Mouse (Mus musculus): ENCODE measurements around the gene Tubgcp2. TPM values are rescaled to one million over a fixed set of nuclear protein-coding genes. Genes with fewer than 3 reads are reported as not detected.

The Tubgcp2 gene
- total RNA-seq, 2 experiments from 2014 or later = 17.8 to 29.7 TPM

DNA sequence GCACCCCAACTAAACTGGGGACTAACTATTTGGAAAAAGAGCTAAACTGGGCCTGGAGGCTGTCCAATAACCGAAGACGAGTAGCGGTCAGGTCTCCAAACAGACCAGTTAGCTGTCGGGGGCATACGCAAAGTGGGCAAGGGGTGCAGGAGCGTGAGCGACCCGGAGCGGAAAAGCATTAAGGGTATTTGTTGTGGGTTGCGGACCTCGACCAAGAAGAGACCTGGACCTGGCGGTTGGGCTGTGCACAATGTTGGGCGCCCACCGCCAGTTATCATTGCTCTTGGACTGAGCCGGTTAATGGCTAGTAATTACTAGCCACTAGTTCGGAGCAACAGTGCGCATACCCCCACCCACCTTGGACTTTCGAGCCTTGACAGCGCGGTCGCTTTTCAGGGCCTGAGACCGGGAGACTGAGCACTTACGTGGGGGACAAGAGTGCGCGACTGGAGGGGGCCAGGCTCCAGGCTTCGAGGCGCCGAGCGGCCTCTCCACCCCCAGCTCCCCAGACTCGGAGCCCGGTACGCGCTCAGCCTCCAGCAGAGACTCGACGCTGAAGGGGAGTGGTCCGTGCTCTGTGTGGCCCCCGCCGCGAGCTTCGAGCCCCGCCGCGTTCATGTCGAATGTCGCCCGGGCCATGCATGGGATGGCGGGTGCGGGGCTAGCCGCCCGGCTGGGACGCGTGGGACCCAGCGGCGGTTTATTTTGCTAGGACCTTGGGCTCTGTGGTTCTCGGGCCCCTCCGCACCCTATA, 12.1 kb upstream of the Tubgcp2 start, which contains the start of gene Msx3:
Msx3 (minus strand) TSS at position 729 of the 754 bp plus-strand sequence.
- ATAC-seq (ENCODE audit: poor library complexity, severe bottlenecking) = no peak

DNA sequence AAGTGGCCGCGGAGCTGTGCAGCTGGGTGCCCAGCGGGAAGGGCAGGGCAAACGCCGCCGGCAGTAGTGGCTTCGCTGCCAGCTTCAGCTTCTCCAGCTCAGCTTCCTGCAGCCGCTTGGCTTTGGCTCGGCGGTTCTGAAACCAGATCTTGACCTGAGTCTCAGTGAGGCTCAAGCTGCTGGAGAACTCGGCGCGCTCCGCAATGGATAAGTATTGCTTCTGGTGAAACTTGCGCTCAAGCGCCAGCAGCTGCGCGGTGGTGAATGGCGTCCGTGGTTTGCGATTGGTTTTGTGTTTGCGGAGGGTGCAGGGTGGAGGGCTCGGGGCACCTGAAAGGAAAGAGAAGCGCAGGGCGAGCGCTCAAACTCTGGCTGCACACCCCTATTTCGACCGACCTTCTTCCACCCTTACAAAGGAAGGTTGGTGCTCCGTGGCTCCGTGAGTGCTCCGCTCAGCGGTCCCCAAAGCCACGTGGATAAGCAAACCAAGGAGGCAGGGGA, 11.4 kb upstream of the Tubgcp2 start:
- no peak for ATAC-seq (ENCODE audit: poor library complexity, severe bottlenecking)

DNA sequence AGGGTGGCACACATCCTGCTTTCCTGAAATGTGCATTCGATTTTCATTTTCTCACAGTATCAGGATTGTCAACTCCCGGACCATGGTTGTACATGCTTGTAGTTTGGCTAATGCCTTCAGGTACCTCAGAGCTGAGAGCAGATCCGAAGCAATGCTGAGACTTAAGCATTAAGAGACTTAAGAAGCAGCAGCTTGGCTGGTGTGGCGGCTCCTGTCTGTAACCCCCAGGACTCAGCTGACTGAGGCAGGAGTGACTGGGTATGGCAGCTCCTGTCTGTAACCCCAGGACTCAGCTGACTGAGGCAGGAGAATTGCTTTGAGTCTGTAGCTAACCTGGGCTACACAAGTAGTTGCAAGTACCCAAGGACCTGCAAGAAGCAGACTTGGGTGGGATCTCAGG, 9.1 kb upstream of the Tubgcp2 start:
- ATAC-seq (ENCODE audit: poor library complexity, severe bottlenecking) = no peak

DNA sequence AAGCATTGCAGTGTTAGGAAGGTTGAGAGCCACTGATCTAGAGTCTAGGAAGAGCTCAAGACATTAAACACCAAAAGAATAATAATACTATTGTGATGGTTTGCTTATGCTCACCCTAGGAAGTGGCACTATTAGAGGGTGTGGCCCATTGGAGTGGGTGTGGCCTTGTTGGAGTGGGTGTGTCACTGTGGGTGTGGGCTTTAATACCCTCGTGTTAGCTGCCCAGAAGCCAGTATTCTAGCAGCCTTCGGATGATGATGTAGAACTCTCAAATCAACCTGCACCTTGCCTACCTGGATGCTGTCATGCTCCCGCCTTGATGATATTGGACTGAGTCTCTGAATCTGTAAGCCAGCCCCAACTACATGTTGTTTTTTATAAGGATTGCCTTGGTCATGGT, 6.3 kb upstream of the Tubgcp2 start:
- ATAC-seq (ENCODE audit: poor library complexity, severe bottlenecking) = no peak

DNA sequence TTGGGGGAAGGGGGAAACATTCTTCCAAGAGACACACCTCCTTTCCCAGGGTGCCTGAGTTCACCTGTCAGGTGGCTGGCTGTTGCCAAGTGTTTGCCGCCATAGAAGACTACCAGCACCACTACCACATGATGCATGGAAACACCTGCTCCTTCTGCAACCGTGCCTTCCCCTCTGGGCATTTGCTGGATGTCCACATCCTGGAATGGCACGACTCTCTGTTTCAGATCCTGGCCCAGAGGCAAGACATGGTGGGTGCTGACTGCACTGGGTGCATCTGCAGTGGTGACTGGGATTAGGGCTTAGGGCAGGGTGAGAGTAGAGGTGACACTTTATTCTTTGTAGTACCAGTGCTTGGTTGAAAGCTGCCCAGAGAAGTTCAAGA, 694 bp upstream of the Tubgcp2 start:
- no peak for ATAC-seq (ENCODE audit: poor library complexity, severe bottlenecking)

DNA sequence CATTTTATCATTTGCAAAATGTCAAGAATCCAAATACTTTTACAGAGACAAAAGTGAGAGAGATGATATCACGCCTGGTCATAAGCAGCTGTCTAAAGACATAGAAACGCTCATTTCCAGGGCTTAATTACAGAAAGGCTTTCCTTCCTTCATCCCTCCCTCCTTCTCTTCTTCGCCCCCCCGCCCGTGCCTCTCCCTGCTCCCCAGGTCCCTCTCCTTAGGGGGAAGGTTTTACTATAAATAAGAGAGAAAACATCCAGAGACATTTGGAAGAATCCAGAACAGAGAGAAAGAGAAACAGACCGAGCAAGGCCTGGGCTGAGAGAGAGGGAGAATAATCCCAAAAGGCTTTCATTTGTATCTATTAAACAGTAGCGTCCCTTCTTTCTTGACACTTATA, 1.0 kb downstream of the Tubgcp2 start:
- ATAC-seq (ENCODE audit: poor library complexity, severe bottlenecking) = no peak

DNA sequence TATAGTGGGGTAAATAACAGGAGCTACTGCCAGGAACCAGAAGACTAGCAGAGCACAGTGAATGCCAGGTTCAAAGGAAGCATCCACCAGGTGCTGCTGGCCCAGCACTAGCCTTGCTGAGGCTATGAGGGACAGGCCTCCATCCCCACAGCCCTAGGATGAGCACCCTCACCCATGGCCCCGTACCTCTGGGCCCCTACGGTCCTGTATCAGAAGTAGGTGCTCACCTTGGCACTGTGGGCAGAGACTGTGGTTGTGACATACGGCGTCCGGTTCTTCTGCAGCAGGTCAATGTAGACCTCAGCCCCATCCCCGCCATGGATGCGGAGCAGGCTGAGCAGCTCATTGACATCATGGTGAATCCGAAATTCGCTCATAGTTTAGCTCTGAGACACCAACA, 3.1 kb downstream of the Tubgcp2 start:
- ATAC-seq (ENCODE audit: poor library complexity, severe bottlenecking) = no peak

DNA sequence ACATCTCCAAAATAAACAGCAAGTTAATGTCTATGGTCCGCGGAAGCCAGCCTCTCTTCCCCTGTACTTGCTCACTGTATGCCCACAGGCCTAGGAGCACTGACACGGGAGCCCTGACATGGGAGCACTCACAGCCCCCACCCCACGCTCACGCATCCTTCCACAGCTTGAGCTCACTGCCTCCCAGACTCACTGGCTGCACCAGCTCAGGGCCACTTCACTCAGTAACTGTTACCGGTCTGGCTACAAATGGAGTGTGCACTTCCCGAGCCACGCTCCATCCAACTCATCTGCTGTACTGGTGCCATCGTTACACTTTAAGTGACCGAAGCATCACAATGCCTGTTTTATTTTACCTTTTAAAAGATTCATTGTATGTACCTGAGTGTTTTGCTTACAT, 4.1 kb downstream of the Tubgcp2 start:
- ATAC-seq (ENCODE audit: poor library complexity, severe bottlenecking) = no peak

DNA sequence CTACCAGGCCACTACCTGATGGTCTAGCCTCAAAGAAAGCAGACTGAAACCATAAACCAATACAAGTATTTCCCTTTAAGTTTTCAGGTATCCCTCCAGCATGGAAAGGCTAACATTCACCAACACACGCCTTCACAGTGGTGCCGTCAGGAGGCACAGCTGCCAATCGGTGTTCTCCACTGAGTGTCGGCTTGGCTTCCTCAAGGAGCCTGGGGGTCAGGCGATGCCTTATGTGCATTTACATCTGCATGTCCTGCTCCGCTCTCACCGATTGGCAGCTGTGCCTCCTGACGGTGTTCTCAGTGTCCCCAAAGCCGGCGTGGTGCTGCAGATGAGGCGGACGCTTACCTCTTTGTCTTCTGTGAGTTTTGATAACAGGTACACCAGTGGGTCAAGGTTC, 4.7 kb downstream of the Tubgcp2 start:
- ATAC-seq (ENCODE audit: poor library complexity, severe bottlenecking) = no peak

DNA sequence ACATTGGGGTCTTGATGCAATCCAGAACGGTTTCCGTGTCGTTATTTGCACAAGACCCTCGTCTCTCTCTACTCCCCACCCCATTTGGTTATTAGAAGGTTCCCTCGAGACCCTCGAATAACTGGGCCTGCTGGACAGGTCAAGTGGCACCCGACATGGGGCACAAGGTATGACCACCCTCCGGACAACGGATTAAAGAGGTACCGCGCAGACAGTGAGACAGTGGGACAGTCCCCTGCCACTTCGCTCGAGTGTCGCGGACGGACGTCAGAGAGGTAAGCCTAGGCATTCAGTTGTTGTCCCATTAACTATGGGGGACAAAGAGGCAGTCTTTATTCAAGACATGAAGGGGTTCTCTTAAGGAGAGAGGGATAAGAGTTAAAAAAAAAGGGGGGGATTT, 25.1 kb downstream of the Tubgcp2 start:
- ATAC-seq (ENCODE audit: poor library complexity, severe bottlenecking) = no peak

DNA sequence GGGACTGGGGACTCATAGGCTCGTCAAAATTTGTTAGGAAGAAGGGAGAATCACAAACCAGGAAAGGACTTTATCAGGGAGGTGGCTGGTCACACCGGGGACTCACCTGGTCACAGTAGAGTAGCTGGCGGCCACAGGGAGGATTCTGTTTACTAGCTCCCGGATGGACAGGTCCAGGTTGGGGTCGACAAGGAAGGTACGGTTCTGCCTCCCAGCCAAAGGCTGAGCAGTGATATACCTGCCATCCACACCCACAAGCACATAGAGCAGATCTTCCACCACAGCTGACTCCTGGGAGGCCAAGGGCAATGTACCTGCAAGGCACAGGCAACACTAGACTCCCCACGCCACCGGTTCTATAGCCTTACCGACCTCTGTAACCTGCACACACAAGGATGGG, 28.7 kb downstream of the Tubgcp2 start:
- no peak for ATAC-seq (ENCODE audit: poor library complexity, severe bottlenecking)

DNA sequence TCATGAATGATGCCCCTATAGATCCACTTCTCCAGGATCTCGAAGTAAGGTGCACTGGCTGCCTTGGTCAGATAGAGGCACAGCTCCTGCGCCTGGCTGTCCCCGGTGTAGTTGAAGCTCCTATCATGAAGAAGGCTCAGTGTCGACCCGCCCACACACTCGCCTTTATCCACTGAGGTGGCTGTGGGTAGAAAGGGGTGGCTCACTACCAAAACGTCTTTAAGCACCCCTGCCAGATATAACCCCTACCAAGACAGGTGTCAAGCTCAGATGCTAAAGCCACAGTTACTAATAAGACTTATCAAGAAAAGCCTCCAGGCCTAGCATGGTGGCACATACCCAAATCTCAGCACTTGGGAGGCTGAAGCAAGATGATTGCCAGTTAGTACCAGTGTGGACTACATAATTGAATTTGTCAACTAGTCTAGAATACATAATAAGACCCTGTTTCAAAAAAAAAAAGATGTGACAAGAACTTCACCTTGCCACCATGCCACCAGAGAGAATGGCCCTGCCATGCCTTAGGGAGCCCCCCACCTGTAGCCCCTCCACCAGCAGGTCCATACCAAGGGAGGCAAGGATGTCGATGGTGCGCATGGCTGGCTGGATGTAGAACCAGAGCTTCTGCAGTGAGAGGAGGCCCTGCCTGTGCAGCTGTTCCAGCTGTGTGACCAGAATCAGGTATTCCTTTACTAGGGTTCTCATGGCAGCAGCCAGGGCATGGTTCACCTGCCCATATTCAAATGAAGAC, 29.4 kb downstream of the Tubgcp2 start:
- no peak for ATAC-seq (ENCODE audit: poor library complexity, severe bottlenecking)

DNA sequence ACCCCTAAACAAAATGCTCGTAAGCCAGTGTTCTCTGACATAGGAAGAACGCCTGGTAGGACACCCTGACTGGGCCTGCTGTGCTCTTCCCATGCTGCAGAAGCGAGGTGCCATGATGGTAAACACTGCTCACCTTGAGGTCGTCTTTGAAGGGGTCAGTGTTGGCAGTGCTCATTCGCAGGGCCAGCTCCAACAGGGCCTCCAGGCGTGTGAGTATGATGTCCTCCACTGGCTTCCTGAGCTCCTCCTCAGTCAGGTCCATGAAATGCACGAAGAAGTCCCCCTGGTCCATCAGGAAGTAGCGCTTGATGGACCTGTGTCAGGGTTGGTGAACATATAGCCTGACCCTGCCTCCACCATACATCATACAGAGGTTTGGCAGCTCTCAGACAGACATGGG, 31.8 kb downstream of the Tubgcp2 start:
- no peak for ATAC-seq (ENCODE audit: poor library complexity, severe bottlenecking)

DNA sequence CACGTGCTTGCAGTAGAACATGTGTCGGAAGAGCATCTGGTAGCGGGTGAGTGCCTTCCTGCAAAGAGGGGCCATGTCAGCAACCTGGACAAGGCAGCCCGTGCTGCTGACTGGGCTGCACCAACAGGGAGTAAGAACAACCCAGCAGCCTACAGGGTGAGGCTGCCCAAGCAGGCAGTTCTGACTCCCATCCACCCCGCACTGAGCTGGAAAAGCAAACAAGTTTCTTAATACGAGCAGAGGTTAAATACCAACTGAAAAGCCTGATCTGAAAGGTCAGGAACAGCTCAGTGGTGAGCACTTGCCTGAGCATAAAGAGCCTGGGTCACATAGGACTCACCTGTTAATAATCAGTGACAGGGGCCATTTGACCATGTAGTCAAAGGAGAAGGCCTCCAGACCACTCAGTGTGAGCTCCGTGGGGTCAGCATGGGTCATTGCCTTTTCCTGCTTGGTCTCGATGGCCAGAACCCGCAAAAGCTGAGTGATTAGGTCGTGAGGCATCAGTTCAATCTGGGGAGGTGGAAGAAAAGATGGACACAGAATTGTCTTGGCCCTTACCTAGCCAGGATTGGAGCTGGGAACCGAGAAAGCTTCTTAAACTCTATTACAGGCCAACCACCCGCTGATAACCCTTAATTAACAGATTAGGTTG, 35.3 kb downstream of the Tubgcp2 start:
- no peak for ATAC-seq (ENCODE audit: poor library complexity, severe bottlenecking)

DNA sequence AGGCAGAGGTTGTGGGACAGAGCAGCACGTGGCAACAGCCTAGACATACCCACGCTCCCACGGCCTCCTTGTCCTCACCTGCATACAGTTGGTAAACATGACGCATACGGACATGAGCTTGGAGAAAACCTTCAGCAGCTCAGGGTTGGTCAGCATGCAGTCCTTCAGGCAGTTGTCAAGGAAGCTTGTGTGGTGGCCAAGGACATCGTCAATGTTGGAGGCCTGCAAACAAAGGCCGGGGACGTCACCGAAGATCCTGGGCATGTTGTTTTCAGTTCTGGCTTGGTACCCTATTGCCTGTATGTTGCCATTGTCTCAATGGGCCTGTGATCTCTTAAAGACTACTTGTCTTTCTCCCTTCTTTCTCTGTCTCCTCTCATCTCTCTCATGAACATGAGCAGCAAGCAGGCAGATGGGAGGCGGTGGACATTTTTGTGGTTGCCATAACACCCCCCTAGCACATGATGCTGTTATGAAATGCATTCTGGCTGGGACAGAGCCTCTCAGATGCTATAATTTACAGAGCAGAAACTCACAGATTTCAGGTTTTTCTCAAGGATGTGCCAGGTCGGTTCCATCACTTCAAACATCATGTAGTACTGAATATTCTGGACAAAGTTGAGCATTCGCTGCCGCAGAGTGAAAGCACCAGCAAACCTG, 37.6 kb downstream of the Tubgcp2 start:
- no peak for ATAC-seq (ENCODE audit: poor library complexity, severe bottlenecking)

DNA sequence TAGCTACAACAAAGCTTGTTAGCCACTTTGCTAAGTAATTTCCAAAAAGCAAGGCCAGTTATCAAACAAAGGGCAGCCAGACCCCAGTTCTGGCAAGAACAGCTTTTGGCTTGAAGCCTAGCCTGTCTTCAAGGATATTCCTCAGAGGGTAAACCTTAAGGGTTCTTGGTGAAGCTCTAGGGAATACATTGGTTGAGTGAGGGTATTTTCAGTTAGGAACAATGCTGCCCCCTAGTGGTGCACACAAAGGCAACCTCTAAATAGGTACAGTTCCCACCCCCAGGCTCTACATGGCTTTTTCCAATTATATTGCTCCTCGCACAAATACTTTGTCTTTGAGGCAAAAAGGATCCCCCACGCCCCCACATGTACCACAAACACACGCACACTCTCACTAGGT, 41.8 kb downstream of the Tubgcp2 start:
- ATAC-seq (ENCODE audit: poor library complexity, severe bottlenecking) = peak; percentile 40

DNA sequence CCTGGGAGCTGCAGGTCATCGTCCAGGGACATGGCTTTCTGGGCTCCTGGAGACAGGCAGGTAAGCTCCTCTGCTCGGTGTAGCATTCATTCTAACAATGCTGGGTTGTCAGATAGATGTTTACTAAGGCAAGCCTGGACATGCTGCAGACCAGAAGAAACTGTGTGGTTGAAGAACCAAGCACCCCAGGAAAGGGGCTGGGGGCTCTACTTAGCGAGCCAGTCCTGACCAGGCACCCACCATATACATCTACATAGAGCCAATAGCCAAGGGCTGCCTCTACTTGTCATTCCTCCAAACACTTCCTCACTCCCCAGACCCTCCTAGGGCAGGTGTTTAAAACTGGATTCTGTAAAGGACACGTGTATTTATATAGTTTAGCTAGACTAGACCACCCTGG, 42.3 kb downstream of the Tubgcp2 start:
- ATAC-seq (ENCODE audit: poor library complexity, severe bottlenecking) = no peak

DNA sequence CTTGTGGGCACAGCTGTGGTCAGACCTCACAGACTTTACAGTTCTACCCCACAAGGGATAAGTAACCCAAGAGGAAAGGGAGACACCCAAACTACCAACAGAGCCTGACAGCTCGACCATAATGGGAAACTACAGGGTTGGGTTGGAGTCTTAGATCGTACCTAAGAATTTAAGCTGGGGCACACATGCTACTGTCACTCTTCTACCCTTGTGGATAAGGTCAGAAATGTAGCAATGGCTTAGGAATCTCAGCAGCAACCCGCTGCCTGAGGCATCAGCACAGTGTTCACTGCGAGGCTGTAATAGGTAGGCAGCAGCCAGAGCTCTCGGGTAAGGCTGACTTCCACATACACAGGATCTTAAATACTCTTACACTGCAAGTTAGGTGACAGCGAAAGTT, 42.9 kb downstream of the Tubgcp2 start:
- ATAC-seq (ENCODE audit: poor library complexity, severe bottlenecking) = no peak

DNA sequence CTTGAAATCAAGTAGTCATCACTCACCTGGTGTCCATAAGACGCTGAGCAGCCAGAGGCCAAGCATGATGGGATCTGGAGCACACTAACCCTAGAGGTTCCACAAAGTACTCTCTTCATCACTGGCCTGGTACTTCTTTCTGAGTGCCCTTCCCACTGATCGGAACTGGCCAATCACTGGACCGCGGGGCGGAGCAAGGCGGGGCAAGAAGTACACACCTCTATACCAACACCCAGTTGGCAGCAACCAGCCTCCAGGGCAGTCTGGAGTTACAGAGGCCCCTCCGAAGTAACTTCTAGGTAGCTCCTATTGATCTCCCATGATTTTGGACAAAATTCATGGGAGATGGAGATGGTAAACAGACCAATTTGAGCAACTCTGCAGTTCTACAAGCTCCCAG, 44.1 kb downstream of the Tubgcp2 start, which contains the start of gene Adam8:
Adam8 (minus strand) TSS at position 157 of the 400 bp plus-strand sequence.
- ATAC-seq (ENCODE audit: poor library complexity, severe bottlenecking) = peak; percentile 83

DNA sequence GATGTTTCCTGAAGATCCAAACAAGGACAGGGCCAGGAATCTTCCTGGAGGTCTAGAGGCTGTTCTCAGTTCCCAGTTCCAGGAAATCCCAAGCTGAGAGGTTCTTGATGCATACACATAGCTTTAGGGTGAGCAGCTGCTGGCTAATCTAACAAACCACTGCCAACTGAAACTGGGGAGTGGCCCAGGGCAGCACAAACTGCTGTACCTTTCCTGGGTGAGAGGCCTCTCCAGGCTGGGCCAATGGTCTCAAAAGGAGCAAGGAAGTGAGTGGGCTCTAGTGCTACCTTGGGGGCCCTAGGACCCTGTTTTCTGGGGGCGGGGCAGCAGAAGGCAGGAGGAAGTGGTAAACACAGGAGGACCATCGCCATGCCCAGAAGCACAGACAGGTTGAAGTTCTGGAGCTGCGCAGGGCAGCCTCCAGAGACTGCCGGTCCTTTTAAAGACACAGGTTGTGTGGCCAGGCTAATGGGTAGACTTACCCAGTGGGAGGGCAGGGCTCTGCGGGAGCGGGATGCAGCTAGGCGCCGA, 45.5 kb downstream of the Tubgcp2 start:
- peak; percentile 14 for ATAC-seq (ENCODE audit: poor library complexity, severe bottlenecking)

DNA sequence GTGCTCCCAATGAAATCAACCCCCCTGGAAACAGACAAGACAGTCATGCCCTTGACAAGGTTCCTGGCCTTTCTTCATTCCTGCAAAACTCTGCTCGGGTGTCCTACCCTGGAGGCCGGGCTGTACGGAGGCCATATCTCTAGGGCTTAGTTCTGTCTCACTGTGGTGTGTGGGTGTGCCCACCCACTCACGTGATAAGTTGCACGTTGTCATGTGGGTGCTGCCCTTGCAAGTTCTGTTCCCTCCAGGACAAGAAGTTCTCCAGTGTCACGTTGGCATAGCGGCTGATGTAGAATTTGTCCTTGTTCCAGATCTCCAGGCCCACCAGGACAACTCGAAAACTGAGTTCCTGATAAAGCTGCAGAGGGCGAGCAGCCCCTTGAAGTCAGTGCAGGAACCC, 48.2 kb downstream of the Tubgcp2 start:
- ATAC-seq (ENCODE audit: poor library complexity, severe bottlenecking) = no peak

All from megakaryocyte, adult 5-6 weeks (primary cell).